In the genomic region with DNA sequence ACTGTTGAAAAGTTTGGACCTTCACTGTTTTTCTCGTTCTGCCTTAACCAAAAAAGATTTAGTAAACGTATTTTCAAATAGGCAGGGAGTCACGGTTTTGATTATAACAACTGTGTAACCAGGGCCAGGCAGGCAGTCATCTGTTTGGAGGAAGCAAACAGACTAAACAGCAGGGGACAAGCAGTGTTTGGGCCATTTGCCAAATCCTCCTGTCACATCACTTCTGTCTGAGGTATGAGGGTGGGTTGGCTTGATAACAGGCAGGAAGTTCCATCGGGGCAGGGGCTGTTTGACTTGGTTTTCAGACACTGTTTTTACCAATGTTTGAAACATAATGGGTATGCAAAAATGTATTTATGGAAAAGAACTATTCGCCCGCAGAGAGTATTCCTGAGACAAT, we compare ENCODE assay signal across 8 mouse cellular contexts. TPM values are rescaled to one million over a fixed set of nuclear protein-coding genes. Genes with fewer than 3 reads are reported as not detected.
DNase-seq lines count a peak whose midpoint lies in the region; ATAC-seq and TF ChIP-seq lines count a peak whose summit lies in the region.

No protein-coding gene starts in this region.

- TF ChIP-seq CTCF in thymus, adult 2 months (IDR thresholded peaks at IDR 0.05; ENCODE audit: borderline replicate concordance, control insufficient read depth, extremely low read depth, insufficient read depth, low read length, poor library complexity): no peak

- ATAC-seq in embryonic facial prominence, embryonic 12.5 days (ENCODE audit: insufficient number of reproducible peaks, insufficient read depth, low FRiP score, low TSS enrichment): no peak
- ATAC-seq in inflammation-experienced regulatory T-cells, adult 6 months: peak; percentile 47
- ATAC-seq in stomach, embryonic 15.5 days (ENCODE audit: insufficient read depth, low FRiP score, low read depth): no peak

- peak; percentile 30 for DNase-seq in embryo, embryonic 10 days (ENCODE audit: low spot score)
- DNase-seq in embryo, embryonic 9.5 days (ENCODE audit: extremely low spot score): no peak
- DNase-seq in 416B (ENCODE audit: low read depth): peak; percentile 76
- DNase-seq in thymus, adult 2 months: no peak
- no peak for DNase-seq in ovary, postnatal 10 days (ENCODE audit: low spot score)

- WGBS in embryonic facial prominence, embryonic 12.5 days: 44% methylated on average over 6 of the region's 6 CpGs
- 22% methylated on average over 6 of the region's 6 CpGs for WGBS in stomach, embryonic 15.5 days
- WGBS in thymus, adult 2 months: 60% methylated on average over 6 of the region's 6 CpGs

- H3K4me3 ChIP-seq in embryonic facial prominence, embryonic 12.5 days: no peak overlapping the region
- H3K4me3 ChIP-seq in stomach, embryonic 15.5 days (replicated peaks): no peak overlapping the region
- no peak overlapping the region for H3K4me3 ChIP-seq in thymus, adult 2 months (ENCODE audit: control insufficient read depth, insufficient read depth, low read length)

- H3K27ac ChIP-seq in embryonic facial prominence, embryonic 12.5 days: peak overlapping the region; percentile 4; the same call in 1 of the 2 replicates
- peak overlapping the region; percentile 40; the same call in 1 of the 2 replicates for H3K27ac ChIP-seq in stomach, embryonic 15.5 days
- H3K27ac ChIP-seq in thymus, adult 2 months (ENCODE audit: control insufficient read depth, insufficient read depth, low read length): no peak overlapping the region

- H3K4me2 ChIP-seq in embryonic facial prominence, embryonic 12.5 days (replicated peaks): no peak overlapping the region
- H3K4me2 ChIP-seq in stomach, embryonic 15.5 days: no peak overlapping the region

- no peaks in the 10 kb centered on the region for H3K36me3 ChIP-seq in embryonic facial prominence, embryonic 12.5 days
- H3K36me3 ChIP-seq in stomach, embryonic 15.5 days: no peaks in the 10 kb centered on the region
- no peaks in the 10 kb centered on the region for H3K36me3 ChIP-seq in thymus, adult 2 months (ENCODE audit: control insufficient read depth, insufficient read depth, low read length)

- no peaks in the 10 kb centered on the region for H3K9me3 ChIP-seq in embryonic facial prominence, embryonic 12.5 days
- H3K9me3 ChIP-seq in stomach, embryonic 15.5 days: no peaks in the 10 kb centered on the region

- H3K4me1 ChIP-seq in embryonic facial prominence, embryonic 12.5 days: peaks cover 52% of the 10 kb centered on the region
- peaks cover 40% of the 10 kb centered on the region for H3K4me1 ChIP-seq in stomach, embryonic 15.5 days
- peaks cover 7% of the 10 kb centered on the region for H3K4me1 ChIP-seq in thymus, adult 2 months (replicated peaks; ENCODE audit: control insufficient read depth, insufficient read depth, low read length)

- no peaks in the 10 kb centered on the region for H3K27me3 ChIP-seq in embryonic facial prominence, embryonic 12.5 days
- H3K27me3 ChIP-seq in stomach, embryonic 15.5 days (replicated peaks): no peaks in the 10 kb centered on the region
- no peaks in the 10 kb centered on the region for H3K27me3 ChIP-seq in thymus, adult 2 months (ENCODE audit: control insufficient read depth, insufficient read depth, low read length)

- no peak overlapping the region for H3K9ac ChIP-seq in embryonic facial prominence, embryonic 12.5 days
- no peak overlapping the region for H3K9ac ChIP-seq in stomach, embryonic 15.5 days

- TF ChIP-seq POLR2A in thymus, adult 2 months (IDR thresholded peaks at IDR 0.05; ENCODE audit: control insufficient read depth, extremely low read depth, insufficient read depth, low read length, poor library complexity): no peak

RNA-seq across cellular contexts. Expression of a gene that starts 22.1 kb away (rescaled TPM):
- 68.1 and 70.3 TPM in 2 replicates for polyA plus RNA-seq in embryonic facial prominence, embryonic 12.5 days (2016; fragmentation: Nextera tagmentation; extraction: Ambion mirVana)
- 10 to 100 TPM; 17.4 to 33.0 (median 17.9) TPM for polyA plus RNA-seq in inflammation-experienced regulatory T-cells, adult 6 months (2017; shearing (Covaris generic))
- 44.8 and 49.4 TPM in 2 replicates for polyA plus RNA-seq in stomach, embryonic 15.5 days (2015; fragmentation: Nextera tagmentation; extraction: Ambion mirVana)
- polyA plus RNA-seq in thymus, adult 2 months (2012; rRNA removed): 67.3 and 75.6 TPM in 2 replicates

RNA-seq across cellular contexts. Expression of a gene that starts 56.7 kb away (rescaled TPM):
- polyA plus RNA-seq in embryonic facial prominence, embryonic 12.5 days (2016; fragmentation: Nextera tagmentation; extraction: Ambion mirVana): 2.4 and 4.0 TPM in 2 replicates
- not detected for polyA plus RNA-seq in inflammation-experienced regulatory T-cells, adult 6 months (2017; shearing (Covaris generic))
- 3.6 and 3.9 TPM in 2 replicates for polyA plus RNA-seq in stomach, embryonic 15.5 days (2015; fragmentation: Nextera tagmentation; extraction: Ambion mirVana)
- 11.8 and 16.1 TPM in 2 replicates for polyA plus RNA-seq in thymus, adult 2 months (2012; rRNA removed)

Comparison
In these comparisons a context has a peak if more than half of its experiments do, and no peak if none do; other contexts are left out.
1. DNase-seq: peak in embryo, embryonic 10 days (single experiment) and 416B (single experiment); none in embryo, embryonic 9.5 days (single experiment), thymus, adult 2 months (single experiment) and ovary, postnatal 10 days (single experiment).